Mouse (Mus musculus) adrenal gland, adult 8-10 months (tissue): ENCODE data around the gene Rab6b. TPM values are rescaled to one million over a fixed set of nuclear protein-coding genes. Genes with fewer than 3 reads are reported as not detected.
"Not testable (repeated sequence)": the region's sequence is repeated elsewhere in the genome, so short reads cannot be mapped to it uniquely, and the experiment has no call there.

Experiments
- DNase-seq: peaks from one replicate; pipeline ENCODE4 v3.0.0; 2022
- total RNA-seq, 4 experiments: library from RNA; stranded (reverse); gene quantifications; 2 replicates each; pipeline ENCODE4 v1.2.4; 2022

The Rab6b gene
- total RNA-seq, 4 experiments from 2014 or later, result 1.9 to 5.2 (median 3.2) TPM

- not testable (repeated sequence) for DNase-seq
These were observed 3.2 kb upstream of the Rab6b start for GRCm38 (mm10) chr9:103108341-103108798.

GRCm38 (mm10) chr9:103108943-103109670, 2.5 kb upstream of the Rab6b start:
- DNase-seq, result no peak

GRCm38 (mm10) chr9:103109911-103110310, 1.7 kb upstream of the Rab6b start:
- no peak for DNase-seq

GRCm38 (mm10) chr9:103110727-103111501, 673 bp upstream of the Rab6b start:
- DNase-seq, result no peak

GRCm38 (mm10) chr9:103112471-103113271, 1.1 kb downstream of the Rab6b start:
- no peak for DNase-seq

GRCm38 (mm10) chr9:103113351-103113750, 1.8 kb downstream of the Rab6b start:
- DNase-seq, result no peak

GRCm38 (mm10) chr9:103114326-103114725, 2.7 kb downstream of the Rab6b start:
- no peak for DNase-seq

GRCm38 (mm10) chr9:103114901-103115300, 3.3 kb downstream of the Rab6b start:
- DNase-seq, result no peak

GRCm38 (mm10) chr9:103116941-103117340, 5.4 kb downstream of the Rab6b start:
- no peak for DNase-seq

- no peak for DNase-seq
These were observed 5.9 kb downstream of the Rab6b start for GRCm38 (mm10) chr9:103117495-103117894.

GRCm38 (mm10) chr9:103117951-103118350, 6.4 kb downstream of the Rab6b start:
- DNase-seq, result no peak

GRCm38 (mm10) chr9:103118651-103119275, 7.2 kb downstream of the Rab6b start:
- DNase-seq, result no peak

- no peak for DNase-seq
These were observed 8.2 kb downstream of the Rab6b start for GRCm38 (mm10) chr9:103119781-103120180.

- no peak for DNase-seq
These were observed 8.6 kb downstream of the Rab6b start for GRCm38 (mm10) chr9:103120231-103120630.

GRCm38 (mm10) chr9:103121546-103121945, 10.0 kb downstream of the Rab6b start:
- DNase-seq, result no peak

GRCm38 (mm10) chr9:103124746-103125145, 13.2 kb downstream of the Rab6b start:
- no peak for DNase-seq

- no peak for DNase-seq
These were observed 22.0 kb downstream of the Rab6b start for GRCm38 (mm10) chr9:103133493-103134124.

GRCm38 (mm10) chr9:103134450-103135030, 23.0 kb downstream of the Rab6b start:
- DNase-seq, result no peak

GRCm38 (mm10) chr9:103139481-103139880, 27.9 kb downstream of the Rab6b start:
- no peak for DNase-seq

- no peak for DNase-seq
These were observed 28.8 kb downstream of the Rab6b start for GRCm38 (mm10) chr9:103140384-103140783.

GRCm38 (mm10) chr9:103141266-103141665, 29.7 kb downstream of the Rab6b start:
- DNase-seq, result no peak
